Mouse (Mus musculus): ENCODE measurements around the gene Flvcr2.
"Not testable (repeated sequence)": the region's sequence is repeated elsewhere in the genome, so short reads cannot be mapped to it uniquely, and the experiment has no call there.

Gene Flvcr2

GRCm38 (mm10) chr12:85745827-85746695 is at the start of gene Flvcr2:
Flvcr2 (plus strand) TSS chr12:85746539.
- DNase-seq (ENCODE audit: low spot score), result peak; percentile 89

DNA sequence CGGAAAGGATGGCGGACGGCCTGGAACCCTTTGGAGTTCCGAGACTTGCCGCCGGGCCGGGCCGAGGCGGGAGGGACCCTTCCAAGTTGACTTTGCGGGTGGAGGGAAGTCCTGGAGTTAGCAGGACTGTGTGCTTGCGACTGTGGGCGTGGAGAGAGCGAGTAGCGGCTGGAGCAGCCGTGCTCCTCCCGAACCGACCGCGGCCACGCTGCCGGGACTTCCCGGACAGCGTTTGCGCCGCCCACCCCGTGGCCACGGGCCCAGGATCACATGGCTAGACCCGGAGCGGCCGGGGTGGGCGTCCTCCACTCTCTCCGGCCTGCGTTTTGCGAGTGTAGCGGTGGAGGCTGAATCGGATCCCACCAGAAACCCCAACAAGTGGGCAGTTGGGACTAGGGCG is 48.2 kb upstream of the Flvcr2 start:
- DNase-seq (ENCODE audit: low spot score), result not testable (repeated sequence)

GRCm38 (mm10) chr12:85700191-85700841 is 46.0 kb upstream of the Flvcr2 start:
- DNase-seq (ENCODE audit: low spot score), result no peak

DNA sequence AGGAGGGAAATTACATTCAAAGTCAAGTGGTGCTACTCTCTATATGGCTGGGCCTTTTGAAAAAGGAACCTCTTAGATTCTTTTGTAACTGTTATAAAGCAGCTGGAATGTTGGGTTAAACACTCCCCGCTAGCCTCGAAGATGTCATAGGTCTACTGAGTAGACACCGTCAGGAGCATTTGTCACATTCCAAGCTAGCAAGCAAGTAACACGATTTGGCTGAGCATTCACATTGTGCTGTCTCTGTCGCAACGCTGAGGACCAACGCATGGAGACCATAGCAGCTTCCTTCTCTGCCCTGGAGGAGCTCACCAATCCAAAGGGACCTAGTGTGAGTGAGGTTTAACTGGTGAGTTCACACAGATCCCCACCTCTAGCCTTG is 45.5 kb upstream of the Flvcr2 start:
- DNase-seq (ENCODE audit: low spot score), result no peak

GRCm38 (mm10) chr12:85702166-85703055 is 43.9 kb upstream of the Flvcr2 start:
- no peak for DNase-seq (ENCODE audit: low spot score)

DNA sequence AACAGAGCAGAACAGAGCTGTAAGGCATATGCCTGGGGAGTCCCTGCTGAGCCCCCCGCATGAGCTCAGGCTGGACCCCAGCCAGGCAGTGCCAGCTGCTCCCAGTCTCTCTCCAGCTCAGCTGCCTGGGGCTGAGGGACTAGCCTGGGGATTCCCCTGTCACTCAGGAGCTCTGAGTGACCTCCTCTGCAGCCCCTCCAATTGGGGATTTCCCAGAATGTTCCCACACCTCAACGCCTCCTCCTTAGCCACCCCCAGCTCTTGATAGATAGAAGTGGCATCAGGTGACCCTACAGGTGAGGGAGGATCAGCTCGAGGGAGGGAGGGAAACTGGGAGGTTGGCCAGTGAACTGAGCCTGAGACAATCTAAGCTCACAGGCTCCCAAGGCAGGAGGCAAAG is 42.8 kb upstream of the Flvcr2 start:
- peak; percentile 15 for DNase-seq (ENCODE audit: low spot score)

DNA sequence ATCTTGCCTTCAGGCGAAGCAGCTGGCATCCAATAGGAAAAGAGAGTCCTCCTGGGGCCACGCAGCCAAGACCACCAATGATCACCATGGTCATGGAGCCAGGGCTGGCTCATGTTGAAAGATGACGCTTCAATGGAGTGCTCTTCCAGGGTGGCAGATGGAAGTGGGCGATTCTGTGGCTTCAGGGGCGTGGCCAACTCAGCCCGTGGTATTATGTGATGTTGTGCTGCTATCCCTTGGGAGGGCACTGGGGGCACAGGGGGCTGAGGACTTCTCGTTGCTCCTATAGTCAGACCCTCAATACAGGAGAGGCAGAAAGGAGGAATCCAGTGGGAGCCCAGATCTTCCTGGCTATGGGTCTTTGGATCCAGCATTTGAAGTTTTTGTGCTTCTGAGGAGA is 41.8 kb upstream of the Flvcr2 start:
- no peak for DNase-seq (ENCODE audit: low spot score)

GRCm38 (mm10) chr12:85705002-85705830 is 41.1 kb upstream of the Flvcr2 start:
- DNase-seq (ENCODE audit: low spot score), result peak; percentile 88

DNA sequence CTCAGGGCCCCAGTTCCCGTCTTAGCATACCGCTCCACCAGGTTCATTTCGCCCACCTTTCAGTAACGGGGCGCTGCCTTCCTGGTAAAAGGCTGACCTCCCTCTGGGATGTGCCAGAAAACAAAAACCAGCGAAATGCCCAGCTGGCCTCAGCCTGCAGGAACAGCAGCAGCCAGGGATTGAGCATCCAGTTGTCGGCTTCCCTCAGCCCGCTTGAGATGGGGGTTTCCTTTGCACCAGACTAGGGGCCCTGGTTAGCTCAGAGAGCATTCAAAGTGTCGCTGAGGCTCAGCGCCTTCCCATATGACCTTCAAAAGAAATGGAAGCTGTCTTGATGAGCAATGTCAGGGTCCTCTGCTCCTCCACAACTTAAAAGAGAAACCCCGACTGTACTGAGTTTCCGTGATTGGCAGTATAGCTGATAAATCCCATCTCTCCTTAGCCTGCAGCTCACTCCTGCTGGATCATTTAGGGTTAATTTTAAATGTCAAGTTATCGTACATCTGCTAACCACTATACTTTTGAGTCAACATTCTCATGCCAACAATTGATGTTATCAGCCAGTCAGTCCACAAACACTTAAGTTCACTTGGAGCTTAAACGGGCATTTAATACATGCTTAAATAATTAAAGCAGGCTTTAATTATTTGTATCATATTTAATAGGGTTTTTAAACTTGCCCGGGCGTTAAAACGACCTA is 40.4 kb upstream of the Flvcr2 start:
- DNase-seq (ENCODE audit: low spot score), result no peak

DNA sequence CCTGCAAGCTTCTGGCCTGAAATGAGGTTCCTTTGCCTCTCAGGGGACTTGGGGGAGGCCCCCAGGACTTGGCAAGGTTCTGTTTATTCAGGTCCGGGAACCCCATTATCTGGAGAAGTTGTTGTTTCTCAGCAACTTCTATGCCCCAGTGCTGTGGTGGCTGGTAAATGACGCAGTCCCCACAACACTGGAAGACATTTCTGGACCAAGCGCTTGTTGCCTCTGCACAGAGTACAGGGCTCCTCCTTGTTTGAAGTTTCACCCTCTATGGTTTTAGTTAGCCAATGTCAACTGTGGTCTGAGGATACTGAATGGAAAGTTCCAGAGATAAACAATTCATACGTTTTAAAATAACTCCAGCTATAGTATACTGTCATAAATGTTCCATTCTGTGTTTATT is 39.4 kb upstream of the Flvcr2 start:
- DNase-seq (ENCODE audit: low spot score), result no peak

- DNase-seq (ENCODE audit: low spot score), result no peak
Measured at GRCm38 (mm10) chr12:85707391-85707790, 38.9 kb upstream of the Flvcr2 start.

GRCm38 (mm10) chr12:85708556-85708955 is 37.8 kb upstream of the Flvcr2 start:
- no peak for DNase-seq (ENCODE audit: low spot score)

- DNase-seq (ENCODE audit: low spot score), result peak; percentile 58
Measured at GRCm38 (mm10) chr12:85710695-85711094, 35.6 kb upstream of the Flvcr2 start.

DNA sequence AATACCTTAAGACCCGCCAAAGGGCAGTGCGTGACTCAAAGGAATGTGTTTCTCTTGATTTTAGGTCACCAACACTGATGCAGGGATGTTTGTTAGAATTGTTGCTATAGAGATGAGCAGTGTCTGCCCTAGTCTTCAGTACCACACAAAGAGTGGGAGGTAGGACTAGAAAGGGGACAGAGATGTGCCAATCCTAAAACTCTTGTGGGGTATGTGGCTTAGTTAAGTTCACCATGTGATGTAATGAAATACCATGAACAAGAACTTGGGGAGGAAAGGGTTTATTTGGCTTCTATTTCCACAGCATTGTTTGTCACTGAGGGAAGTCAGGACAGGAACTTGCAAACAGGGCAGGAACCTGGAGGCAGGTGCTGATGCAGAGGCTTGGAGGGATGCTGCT is 33.8 kb upstream of the Flvcr2 start:
- DNase-seq (ENCODE audit: low spot score), result no peak

DNA sequence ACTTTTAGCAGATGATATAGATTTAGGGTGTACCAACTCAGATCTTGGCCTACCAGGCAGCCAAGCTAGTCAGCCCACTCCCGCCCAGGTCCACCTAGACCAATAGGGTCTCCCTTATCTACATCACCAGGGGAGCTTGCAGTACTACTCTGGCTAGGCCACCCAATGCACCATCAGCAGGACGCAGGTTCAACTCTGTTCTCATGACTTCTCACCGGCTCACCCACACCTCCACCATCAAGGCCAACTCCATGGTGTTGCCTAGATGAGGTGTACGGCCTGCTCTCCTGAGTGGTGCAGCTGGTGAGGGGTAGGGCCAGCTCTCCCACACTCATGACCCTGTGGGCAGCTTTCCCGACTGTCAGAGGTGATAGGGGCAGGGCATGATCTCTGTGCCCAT is 32.2 kb upstream of the Flvcr2 start:
- DNase-seq (ENCODE audit: low spot score), result no peak

DNA sequence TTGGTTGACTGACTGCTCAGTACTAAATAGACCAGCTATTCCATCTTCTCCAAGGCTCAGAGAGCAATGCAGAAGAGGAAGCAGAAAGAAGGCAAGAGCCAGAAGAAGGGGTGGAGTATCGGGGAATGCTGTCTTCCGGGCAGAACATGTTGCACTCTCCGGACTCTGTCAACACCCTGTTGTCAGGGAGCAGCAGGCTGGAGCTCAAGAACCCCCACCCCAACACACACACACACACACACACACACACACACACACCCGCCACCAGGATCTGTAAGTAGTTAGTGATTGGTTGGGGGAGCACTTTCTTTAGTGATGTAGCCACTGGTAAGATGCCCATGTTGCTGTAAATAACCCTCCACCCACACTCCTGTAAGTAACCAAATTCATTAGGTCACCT is 21.0 kb upstream of the Flvcr2 start:
- DNase-seq (ENCODE audit: low spot score), result no peak

DNA sequence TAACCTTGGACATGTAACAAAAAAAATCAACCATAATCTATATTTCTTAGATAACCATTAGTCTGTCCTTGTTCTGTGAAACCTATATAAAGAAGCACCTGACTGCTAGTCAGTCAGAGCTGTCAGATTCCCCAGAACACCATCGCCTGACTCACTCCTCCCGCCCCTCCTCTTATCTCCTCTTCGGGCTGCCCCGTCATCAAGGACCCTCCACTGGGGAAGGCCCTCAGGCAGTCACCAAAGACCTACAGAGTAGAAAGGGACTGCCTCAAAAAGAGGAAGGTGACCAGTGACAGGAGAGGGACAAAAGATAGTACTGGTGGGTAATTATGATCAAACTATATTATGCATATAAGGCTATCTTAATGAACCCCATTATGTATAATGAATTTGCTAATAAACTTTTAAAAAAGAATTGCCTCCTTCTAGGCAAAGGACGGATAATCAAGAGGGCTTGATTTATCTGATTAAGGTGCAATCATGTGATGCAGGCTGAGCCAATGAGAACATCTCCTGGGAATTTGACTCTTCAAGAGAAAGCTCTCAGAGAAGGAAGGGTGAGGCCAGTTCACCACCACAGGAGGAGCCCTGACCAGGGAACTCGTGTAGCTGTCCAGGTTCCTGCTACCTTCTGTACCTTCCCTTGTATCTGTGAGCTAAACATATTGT is 19.5 kb upstream of the Flvcr2 start:
- no peak for DNase-seq (ENCODE audit: low spot score)

GRCm38 (mm10) chr12:85728181-85728580 is 18.2 kb upstream of the Flvcr2 start:
- DNase-seq (ENCODE audit: low spot score), result no peak

DNA sequence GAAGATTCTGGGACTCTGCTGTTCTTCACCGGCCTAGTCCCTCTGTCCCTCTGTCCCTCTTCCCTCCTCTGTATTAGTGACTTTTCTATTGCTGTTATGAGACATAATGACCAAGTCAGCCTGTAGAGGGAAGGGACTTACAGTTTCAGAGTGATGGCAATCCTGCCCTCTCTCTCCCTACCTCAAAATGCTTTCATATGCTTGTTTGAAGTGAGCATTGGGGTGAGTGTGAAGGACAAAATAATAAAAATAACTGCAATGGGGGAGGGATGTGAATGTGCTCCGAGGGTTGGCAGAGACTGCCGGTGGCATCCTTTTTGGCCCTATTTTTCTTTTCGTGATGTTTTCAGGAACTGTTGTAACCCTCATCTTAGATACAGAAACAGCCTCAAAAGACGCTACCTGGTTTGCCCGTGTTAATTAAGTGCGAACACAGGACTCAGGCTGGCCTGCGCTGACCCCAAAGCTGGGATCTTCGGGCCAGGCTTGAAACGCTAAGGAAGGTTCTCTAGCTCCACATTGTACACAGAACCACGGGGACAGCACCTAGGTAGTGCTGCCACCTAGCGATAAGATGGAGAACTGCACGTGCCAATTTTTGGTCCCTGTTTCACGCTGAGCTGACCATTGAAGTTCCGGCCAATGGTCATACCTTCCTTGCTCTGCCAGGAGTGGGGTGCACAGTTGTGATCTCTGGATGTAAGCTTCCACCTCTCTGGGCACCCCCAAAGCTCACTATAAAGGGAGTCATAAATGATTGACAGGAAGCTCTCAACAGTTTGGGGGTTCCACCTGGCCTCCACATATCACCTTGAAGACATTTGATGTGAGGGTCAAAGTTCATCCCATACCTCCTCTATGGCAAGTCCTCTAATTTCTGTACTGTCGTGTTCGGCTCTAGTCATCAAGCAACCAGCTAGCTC is 17.1 kb upstream of the Flvcr2 start:
- peak; percentile 71 for DNase-seq (ENCODE audit: low spot score)
